Mouse (Mus musculus) limb, embryonic 12.5 days (tissue): Measurements from ENCODE around the gene Gm765. TPM values are rescaled to one million over a fixed set of nuclear protein-coding genes. Genes with fewer than 3 reads are reported as not detected.

Source experiments
- ATAC-seq: fragments of 200-750 bp; cut with Nextera tagmentation; 2 replicates; pipeline ENCODE4 v1.8.0; 2017; ENCODE audit warnings: low read depth, moderate TSS enrichment; ENCODE audit not compliant: insufficient number of reproducible peaks, insufficient read depth, low FRiP score, low TSS enrichment
- H3K27ac ChIP-seq: fragments of 300-500 bp; sonication (generic); 2 replicates; pipeline ENCODE4 v1.5.1; 2016; ENCODE audit warnings: mild to moderate bottlenecking, moderate library complexity
- H3K27me3 ChIP-seq: fragments of 300-500 bp; sonication (generic); 2 replicates; pipeline ENCODE4 v1.6.1; 2016; ENCODE audit warnings: mild to moderate bottlenecking, moderate library complexity
- H3K36me3 ChIP-seq: fragments of 300-500 bp; sonication (generic); 2 replicates; pipeline ENCODE4 v1.6.1; 2016; ENCODE audit warnings: mild to moderate bottlenecking, moderate library complexity
- H3K4me1 ChIP-seq: fragments of 300-500 bp; sonication (generic); replicated peaks from 2 replicates; pipeline ENCODE4 v1.6.1; 2016
- H3K4me2 ChIP-seq: fragments of 300-500 bp; sonication (generic); 2 replicates; pipeline ENCODE4 v1.6.1; 2016; ENCODE audit warnings: mild to moderate bottlenecking, moderate library complexity
- H3K4me3 ChIP-seq: fragments of 300-500 bp; sonication (generic); replicated peaks from 2 replicates; pipeline ENCODE4 v1.5.1; 2016; ENCODE audit warnings: mild to moderate bottlenecking
- H3K9ac ChIP-seq: fragments of 300-500 bp; sonication (generic); replicated peaks from 2 replicates; pipeline ENCODE4 v1.6.1; 2016; ENCODE audit warnings: mild to moderate bottlenecking, moderate library complexity
- H3K9me3 ChIP-seq: fragments of 300-500 bp; sonication (generic); 2 replicates; pipeline ENCODE4 v1.6.1; 2016; ENCODE audit warnings: mild to moderate bottlenecking, moderate library complexity
- WGBS: fragments of 180-500 bp; shearing (Covaris S2); methylation state at CpG from one replicate; pipeline ENCODE4 v1.1.7; 2016; 5-methylcytosine and 5-hydroxymethylcytosine counted together
- polyA plus RNA-seq: library from polyadenylated mRNA; unstranded; fragments of >200 nt; fragmentation: Nextera tagmentation; extraction: Ambion mirVana; gene quantifications from 2 replicates; pipeline ENCODE4 v1.2.1, GENCODE M21; 2016

Gene Gm765
- polyA plus RNA-seq, 1 experiment from 2014 or later: 0.34 TPM

DNA sequence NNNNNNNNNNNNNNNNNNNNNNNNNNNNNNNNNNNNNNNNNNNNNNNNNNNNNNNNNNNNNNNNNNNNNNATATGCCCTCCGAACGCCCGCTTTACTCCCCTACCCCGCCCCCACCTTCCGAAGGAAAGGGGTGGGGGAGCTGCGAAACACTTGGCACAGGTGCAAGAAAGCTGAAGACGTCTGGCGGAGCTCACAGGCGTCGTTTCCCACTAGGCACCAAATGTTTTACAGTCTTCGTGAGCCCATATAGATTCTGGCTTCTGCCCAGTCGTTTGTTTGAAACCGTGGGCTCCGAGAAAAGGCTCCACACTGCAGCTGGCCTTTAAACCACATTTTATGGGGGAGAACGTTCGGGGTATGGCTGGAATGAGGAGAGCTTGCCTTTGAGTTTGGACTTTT is 120.6 kb downstream of the Gm765 start:
- peaks cover 3% of the 10 kb centered on the region for H3K4me1 ChIP-seq
- no peaks in the 10 kb centered on the region for H3K27me3 ChIP-seq
- peak; percentile 73 for ATAC-seq
- no peaks in the 10 kb centered on the region for H3K36me3 ChIP-seq
- H3K4me3 ChIP-seq: no peak overlapping the region
- peak overlapping the region; percentile 57; the same call in 1 of the 2 replicates for H3K27ac ChIP-seq
- 32% methylated on average over 16 of the region's 16 CpGs for WGBS
- no peaks in the 10 kb centered on the region for H3K9me3 ChIP-seq
- no peak overlapping the region for H3K9ac ChIP-seq
- H3K4me2 ChIP-seq: peak overlapping the region; percentile 39

- no peak overlapping the region for H3K27ac ChIP-seq
- ATAC-seq: no peak
- 70% methylated on average over 3 of the region's 3 CpGs for WGBS
These were observed 130.3 kb downstream of the Gm765 start for GRCm38 (mm10) chr6:98212225-98212624.

GRCm38 (mm10) chr6:98210237-98210636 is 132.3 kb downstream of the Gm765 start:
- no peak overlapping the region for H3K9ac ChIP-seq
- no peaks in the 10 kb centered on the region for H3K36me3 ChIP-seq
- no peaks in the 10 kb centered on the region for H3K27me3 ChIP-seq
- no peaks in the 10 kb centered on the region for H3K9me3 ChIP-seq
- no peak overlapping the region for H3K4me3 ChIP-seq
- H3K27ac ChIP-seq: no peak overlapping the region
- no peak overlapping the region for H3K4me2 ChIP-seq
- peaks cover 13% of the 10 kb centered on the region; the same call in 1 of the 2 replicates for H3K4me1 ChIP-seq
- no peak for ATAC-seq
- 62% methylated on average over 5 of the region's 5 CpGs for WGBS

More at GRCm38 (mm10) chr6:98212225-98212624, 130.3 kb downstream of the Gm765 start:
- Histone ChIP-seq H3K9me3 (no peaks in the 10 kb centered on the region), H3K27me3 (no peaks in the 10 kb centered on the region), H3K4me1 (peaks cover 13% of the 10 kb centered on the region; the same call in 1 of the 2 replicates), H3K4me2 (no peak overlapping the region), H3K36me3 (no peaks in the 10 kb centered on the region), H3K4me3 (no peak overlapping the region), H3K9ac (no peak overlapping the region)

DNA sequence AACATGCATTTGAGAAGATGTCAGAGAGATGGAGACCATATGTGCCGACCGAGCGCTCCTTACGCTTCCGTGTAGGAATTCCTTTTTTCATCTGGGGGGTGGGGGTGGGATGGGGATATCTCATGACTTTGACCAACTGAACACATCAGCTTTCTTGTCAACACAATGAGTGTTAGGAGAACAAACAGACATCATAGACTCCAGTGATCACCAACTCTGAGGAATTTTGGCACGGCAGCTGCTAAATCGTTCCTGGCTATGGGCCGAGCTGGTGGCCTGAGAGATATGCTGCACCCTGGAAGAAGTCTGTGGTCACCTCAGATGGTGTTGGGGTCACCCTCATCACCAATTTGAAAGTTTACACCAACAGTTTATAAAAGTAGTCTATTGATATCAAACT is 134.5 kb downstream of the Gm765 start:
- 93% methylated on average over 8 of the region's 8 CpGs for WGBS
- Histone ChIP-seq H3K27ac (no peak overlapping the region), H3K9ac (no peak overlapping the region), H3K36me3 (no peaks in the 10 kb centered on the region), H3K4me3 (no peak overlapping the region), H3K9me3 (no peaks in the 10 kb centered on the region), H3K4me2 (no peak overlapping the region), H3K4me1 (peaks cover 13% of the 10 kb centered on the region; the same call in 1 of the 2 replicates), H3K27me3 (no peaks in the 10 kb centered on the region)
- ATAC-seq: no peak

GRCm38 (mm10) chr6:98198706-98199105 is 143.8 kb downstream of the Gm765 start:
- H3K9ac ChIP-seq: no peak overlapping the region
- H3K27me3 ChIP-seq: no peaks in the 10 kb centered on the region
- no peak overlapping the region for H3K27ac ChIP-seq
- H3K36me3 ChIP-seq: no peaks in the 10 kb centered on the region
- WGBS: 86% methylated on average over 2 of the region's 2 CpGs
- no peak overlapping the region for H3K4me2 ChIP-seq
- 0 out of 2 replicates have a peak, but pooled peaks cover 3% of the 10 kb centered on the region for H3K9me3 ChIP-seq
- no peaks in the 10 kb centered on the region; the same call in 1 of the 2 replicates for H3K4me1 ChIP-seq
- H3K4me3 ChIP-seq: no peak overlapping the region
- ATAC-seq: no peak

- peak overlapping the region; percentile 69; the same call in 1 of the 2 replicates for H3K27ac ChIP-seq
- WGBS: 42% methylated on average over 8 of the region's 8 CpGs
- peaks cover 3% of the 10 kb centered on the region; the same call in 1 of the 2 replicates for H3K4me1 ChIP-seq
- no peak overlapping the region for H3K9ac ChIP-seq
- H3K27me3 ChIP-seq: no peaks in the 10 kb centered on the region
- no peak overlapping the region for H3K4me3 ChIP-seq
- no peak for ATAC-seq
- H3K9me3 ChIP-seq: no peaks in the 10 kb centered on the region
- no peak overlapping the region for H3K4me2 ChIP-seq
- H3K36me3 ChIP-seq: no peaks in the 10 kb centered on the region
These were observed 151.7 kb downstream of the Gm765 start for GRCm38 (mm10) chr6:98190745-98191442.
